18 mouse cellular contexts compared by ENCODE assay signal in genomic region chr8:107613411-107613810, GRCm38 (mm10).
"Had no signal": no experiment of that assay in that cellular context is flagged by ENCODE, and none has a peak within 500 bp of the region (broad histone marks: within the 10 kb centered on the region; RNA-seq: fewer than 3 reads in every experiment).

No protein-coding gene starts in this region.

- DNase-seq: liver, postnatal 0 days; lung, adult 2 months; lung, postnatal 14 days; lung, postnatal 36 days; right cerebral cortex, postnatal 14 days; thymus, adult 2 months; thymus, postnatal 25 days; thymus, postnatal 4 days had no signal

- ATAC-seq: liver, postnatal 0 days; lung, postnatal 0 days; midbrain, embryonic 13.5 days; midbrain, embryonic 15.5 days had no signal

- H3K36me3 ChIP-seq: lung, embryonic 15.5 days; midbrain, embryonic 13.5 days; midbrain, embryonic 15.5 days; neural tube, embryonic 12.5 days; stomach, embryonic 15.5 days had no signal

- H3K4me3 ChIP-seq: lung, embryonic 15.5 days; megakaryocyte, embryonic 14.5 days; midbrain, embryonic 13.5 days; midbrain, embryonic 15.5 days; neural tube, embryonic 12.5 days; stomach, embryonic 15.5 days had no signal

- H3K9ac ChIP-seq: liver, postnatal 0 days; lung, embryonic 15.5 days; midbrain, embryonic 13.5 days; midbrain, embryonic 15.5 days; neural tube, embryonic 12.5 days; stomach, embryonic 15.5 days had no signal

- H3K27me3 ChIP-seq: lung, embryonic 15.5 days; megakaryocyte, embryonic 14.5 days; midbrain, embryonic 13.5 days; midbrain, embryonic 15.5 days; neural tube, embryonic 12.5 days; stomach, embryonic 15.5 days had no signal

- H3K27ac ChIP-seq: lung, embryonic 15.5 days; macrophage; midbrain, embryonic 13.5 days; midbrain, embryonic 15.5 days; neural tube, embryonic 12.5 days; stomach, embryonic 15.5 days; stomach, postnatal 0 days had no signal

- H3K4me2 ChIP-seq: lung, embryonic 15.5 days; midbrain, embryonic 11.5 days; midbrain, embryonic 13.5 days; midbrain, embryonic 15.5 days; neural tube, embryonic 12.5 days; stomach, embryonic 15.5 days had no signal

- H3K9me3 ChIP-seq: lung, embryonic 15.5 days; midbrain, embryonic 13.5 days; midbrain, embryonic 15.5 days; neural tube, embryonic 12.5 days; stomach, embryonic 15.5 days had no signal

- H3K4me1 ChIP-seq: midbrain, embryonic 15.5 days; stomach, embryonic 15.5 days had no signal
